Mouse (Mus musculus): ENCODE results near the gene Smoc1. TPM values are rescaled to one million over a fixed set of nuclear protein-coding genes. Genes with fewer than 3 reads are reported as not detected.

Smoc1 gene
- polyA plus RNA-seq, 1 experiment from 2014 or later: 15.5 TPM

- no peaks in the 10 kb centered on the region for H3K4me1 ChIP-seq (ENCODE audit: control insufficient read depth, insufficient read depth, low read length)
- no peaks in the 10 kb centered on the region for H3K9me3 ChIP-seq (replicated peaks; ENCODE audit: control insufficient read depth, low read length)
- H3K36me3 ChIP-seq (replicated peaks; ENCODE audit: control insufficient read depth, insufficient read depth, low read depth, low read length): no peaks in the 10 kb centered on the region
- no peak overlapping the region for H3K4me2 ChIP-seq (ENCODE audit: low read depth, low read length)
- H3K4me3 ChIP-seq (ENCODE audit: low read depth, low read length): no peak overlapping the region
- H3K9ac ChIP-seq (replicated peaks; ENCODE audit: low read length): no peak overlapping the region
- H3K27ac ChIP-seq (replicated peaks; ENCODE audit: low read depth, low read length): no peak overlapping the region
- DNase-seq (ENCODE audit: low spot score): no peak
- no peaks in the 10 kb centered on the region for H3K27me3 ChIP-seq (ENCODE audit: control insufficient read depth, insufficient read depth, low read length)
- ATAC-seq (replicated peaks; ENCODE audit: insufficient number of reproducible peaks, low FRiP score, low TSS enrichment, low read depth): no peak
- WGBS: 89% methylated on average over 5 of the region's 5 CpGs
These were observed 102.1 kb downstream of the Smoc1 start for GRCm38 (mm10) chr12:81128693-81129092.

DNA sequence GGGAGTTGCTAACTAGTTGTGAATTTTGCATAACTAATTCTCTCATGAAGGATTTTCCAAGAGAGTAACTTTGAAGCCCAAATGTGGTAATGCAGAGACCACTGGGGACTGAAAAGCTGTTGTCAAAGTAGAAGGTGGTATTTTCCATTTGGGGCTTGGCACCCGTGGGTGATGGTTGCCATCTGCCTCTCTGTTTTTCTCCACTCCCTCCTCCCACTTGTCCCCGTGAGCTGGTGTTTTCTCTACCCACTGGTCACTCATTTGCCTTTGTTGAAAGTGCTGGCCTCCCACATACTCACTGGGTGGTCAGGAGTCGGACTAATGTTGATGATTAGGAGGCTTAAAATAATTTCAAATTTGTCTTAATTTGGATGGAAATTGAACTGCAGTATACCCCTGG, 104.1 kb downstream of the Smoc1 start:
- no peak overlapping the region for H3K27ac ChIP-seq (replicated peaks; ENCODE audit: low read depth, low read length)
- ATAC-seq (replicated peaks; ENCODE audit: insufficient number of reproducible peaks, low FRiP score, low TSS enrichment, low read depth) (no peak), DNase-seq (ENCODE audit: low spot score) (no peak)
- H3K36me3 ChIP-seq (replicated peaks; ENCODE audit: control insufficient read depth, insufficient read depth, low read depth, low read length): no peaks in the 10 kb centered on the region
- H3K4me1 ChIP-seq (ENCODE audit: control insufficient read depth, insufficient read depth, low read length): no peaks in the 10 kb centered on the region
- H3K9me3 ChIP-seq (replicated peaks; ENCODE audit: control insufficient read depth, low read length): no peaks in the 10 kb centered on the region
- no peak overlapping the region for H3K9ac ChIP-seq (replicated peaks; ENCODE audit: low read length)
- H3K27me3 ChIP-seq (ENCODE audit: control insufficient read depth, insufficient read depth, low read length): no peaks in the 10 kb centered on the region
- whole genome bisulfite sequencing: 47% methylated on average over 3 of the region's 3 CpGs
- no peak overlapping the region for H3K4me2 ChIP-seq (ENCODE audit: low read depth, low read length)
- no peak overlapping the region for H3K4me3 ChIP-seq (ENCODE audit: low read depth, low read length)

DNA sequence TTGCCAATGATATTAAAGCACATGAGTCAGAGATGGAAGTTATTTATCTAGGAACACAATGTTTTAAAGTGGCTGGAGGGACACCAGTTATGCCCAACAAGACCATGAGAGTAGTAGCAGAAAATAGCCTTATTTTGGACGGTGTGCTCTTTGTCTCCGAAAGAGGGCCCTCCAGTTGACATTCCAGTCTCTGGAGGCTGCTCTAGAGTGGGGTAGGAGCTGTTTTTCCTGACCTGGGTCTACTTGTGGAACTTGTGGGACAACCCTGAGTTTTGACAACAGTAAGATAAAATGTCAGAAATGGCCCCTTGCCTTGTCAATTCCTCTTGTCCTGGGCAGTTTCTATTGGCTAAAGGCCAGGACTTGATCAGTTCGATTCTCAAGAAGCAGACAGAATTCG, 104.5 kb downstream of the Smoc1 start:
- no peak for ATAC-seq (replicated peaks; ENCODE audit: insufficient number of reproducible peaks, low FRiP score, low TSS enrichment, low read depth)
- no peak overlapping the region for H3K27ac ChIP-seq (replicated peaks; ENCODE audit: low read depth, low read length)
- no peaks in the 10 kb centered on the region for H3K4me1 ChIP-seq (ENCODE audit: control insufficient read depth, insufficient read depth, low read length)
- H3K4me3 ChIP-seq (ENCODE audit: low read depth, low read length): no peak overlapping the region
- H3K27me3 ChIP-seq (ENCODE audit: control insufficient read depth, insufficient read depth, low read length): no peaks in the 10 kb centered on the region
- H3K9me3 ChIP-seq (replicated peaks; ENCODE audit: control insufficient read depth, low read length): no peaks in the 10 kb centered on the region
- 78% methylated on average over 4 of the region's 4 CpGs for WGBS
- H3K9ac ChIP-seq (replicated peaks; ENCODE audit: low read length): no peak overlapping the region
- H3K4me2 ChIP-seq (ENCODE audit: low read depth, low read length): no peak overlapping the region
- DNase-seq (ENCODE audit: low spot score): no peak
- no peaks in the 10 kb centered on the region for H3K36me3 ChIP-seq (replicated peaks; ENCODE audit: control insufficient read depth, insufficient read depth, low read depth, low read length)

GRCm38 (mm10) chr12:81133055-81133665, 106.6 kb downstream of the Smoc1 start:
- H3K9ac ChIP-seq (replicated peaks; ENCODE audit: low read length): no peak overlapping the region
- DNase-seq (ENCODE audit: low spot score): no peak
- no peaks in the 10 kb centered on the region for H3K9me3 ChIP-seq (replicated peaks; ENCODE audit: control insufficient read depth, low read length)
- whole genome bisulfite sequencing: 31% methylated on average over 4 of the region's 4 CpGs
- H3K4me2 ChIP-seq (ENCODE audit: low read depth, low read length): no peak overlapping the region
- H3K27ac ChIP-seq (replicated peaks; ENCODE audit: low read depth, low read length): no peak overlapping the region
- H3K27me3 ChIP-seq (ENCODE audit: control insufficient read depth, insufficient read depth, low read length): no peaks in the 10 kb centered on the region
- no peaks in the 10 kb centered on the region for H3K36me3 ChIP-seq (replicated peaks; ENCODE audit: control insufficient read depth, insufficient read depth, low read depth, low read length)
- ATAC-seq (replicated peaks; ENCODE audit: insufficient number of reproducible peaks, low FRiP score, low TSS enrichment, low read depth): no peak
- no peak overlapping the region for H3K4me3 ChIP-seq (ENCODE audit: low read depth, low read length)
- no peaks in the 10 kb centered on the region for H3K4me1 ChIP-seq (ENCODE audit: control insufficient read depth, insufficient read depth, low read length)

- ATAC-seq (replicated peaks; ENCODE audit: insufficient number of reproducible peaks, low FRiP score, low TSS enrichment, low read depth) (no peak), DNase-seq (ENCODE audit: low spot score) (no peak)
- no peaks in the 10 kb centered on the region for H3K9me3 ChIP-seq (replicated peaks; ENCODE audit: control insufficient read depth, low read length)
- no peak overlapping the region for H3K4me3 ChIP-seq (ENCODE audit: low read depth, low read length)
- no peaks in the 10 kb centered on the region for H3K36me3 ChIP-seq (replicated peaks; ENCODE audit: control insufficient read depth, insufficient read depth, low read depth, low read length)
- H3K4me1 ChIP-seq (ENCODE audit: control insufficient read depth, insufficient read depth, low read length): peaks cover 5% of the 10 kb centered on the region; the same call in 1 of the 2 replicates
- no peaks in the 10 kb centered on the region for H3K27me3 ChIP-seq (ENCODE audit: control insufficient read depth, insufficient read depth, low read length)
- H3K9ac ChIP-seq (replicated peaks; ENCODE audit: low read length): no peak overlapping the region
- no peak overlapping the region for H3K4me2 ChIP-seq (ENCODE audit: low read depth, low read length)
- no peak overlapping the region for H3K27ac ChIP-seq (replicated peaks; ENCODE audit: low read depth, low read length)
- WGBS: 87% methylated on average over 6 of the region's 6 CpGs
These were observed 111.6 kb downstream of the Smoc1 start for GRCm38 (mm10) chr12:81138217-81138616.

DNA sequence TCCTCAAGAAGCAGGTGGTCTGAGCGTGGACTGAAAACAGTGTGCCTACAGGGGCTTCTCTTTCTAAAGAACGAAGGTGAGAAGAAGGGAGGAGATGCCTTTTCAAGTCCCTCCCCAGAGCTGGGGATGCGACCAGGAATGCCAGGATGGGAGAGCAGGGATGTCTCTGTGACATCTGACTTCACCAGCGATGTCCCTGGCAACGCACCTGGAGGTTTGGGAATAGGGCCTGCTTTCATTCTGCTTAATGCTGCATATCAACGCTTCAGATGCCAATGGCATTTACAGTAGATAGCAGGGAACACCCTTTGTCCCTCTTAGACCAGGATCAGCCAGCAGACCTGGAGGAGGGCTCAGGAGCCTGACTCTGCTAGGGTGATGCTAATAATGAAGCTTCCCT, 112.9 kb downstream of the Smoc1 start:
- no peaks in the 10 kb centered on the region for H3K27me3 ChIP-seq (ENCODE audit: control insufficient read depth, insufficient read depth, low read length)
- no peak for DNase-seq (ENCODE audit: low spot score)
- peaks cover 5% of the 10 kb centered on the region; the same call in 1 of the 2 replicates for H3K4me1 ChIP-seq (ENCODE audit: control insufficient read depth, insufficient read depth, low read length)
- no peak overlapping the region for H3K9ac ChIP-seq (replicated peaks; ENCODE audit: low read length)
- no peak overlapping the region for H3K4me2 ChIP-seq (ENCODE audit: low read depth, low read length)
- no peaks in the 10 kb centered on the region for H3K36me3 ChIP-seq (replicated peaks; ENCODE audit: control insufficient read depth, insufficient read depth, low read depth, low read length)
- ATAC-seq (replicated peaks; ENCODE audit: insufficient number of reproducible peaks, low FRiP score, low TSS enrichment, low read depth): no peak
- no peak overlapping the region for H3K4me3 ChIP-seq (ENCODE audit: low read depth, low read length)
- H3K27ac ChIP-seq (replicated peaks; ENCODE audit: low read depth, low read length): no peak overlapping the region
- 85% methylated on average over 6 of the region's 6 CpGs for WGBS
- H3K9me3 ChIP-seq (replicated peaks; ENCODE audit: control insufficient read depth, low read length): no peaks in the 10 kb centered on the region

DNA sequence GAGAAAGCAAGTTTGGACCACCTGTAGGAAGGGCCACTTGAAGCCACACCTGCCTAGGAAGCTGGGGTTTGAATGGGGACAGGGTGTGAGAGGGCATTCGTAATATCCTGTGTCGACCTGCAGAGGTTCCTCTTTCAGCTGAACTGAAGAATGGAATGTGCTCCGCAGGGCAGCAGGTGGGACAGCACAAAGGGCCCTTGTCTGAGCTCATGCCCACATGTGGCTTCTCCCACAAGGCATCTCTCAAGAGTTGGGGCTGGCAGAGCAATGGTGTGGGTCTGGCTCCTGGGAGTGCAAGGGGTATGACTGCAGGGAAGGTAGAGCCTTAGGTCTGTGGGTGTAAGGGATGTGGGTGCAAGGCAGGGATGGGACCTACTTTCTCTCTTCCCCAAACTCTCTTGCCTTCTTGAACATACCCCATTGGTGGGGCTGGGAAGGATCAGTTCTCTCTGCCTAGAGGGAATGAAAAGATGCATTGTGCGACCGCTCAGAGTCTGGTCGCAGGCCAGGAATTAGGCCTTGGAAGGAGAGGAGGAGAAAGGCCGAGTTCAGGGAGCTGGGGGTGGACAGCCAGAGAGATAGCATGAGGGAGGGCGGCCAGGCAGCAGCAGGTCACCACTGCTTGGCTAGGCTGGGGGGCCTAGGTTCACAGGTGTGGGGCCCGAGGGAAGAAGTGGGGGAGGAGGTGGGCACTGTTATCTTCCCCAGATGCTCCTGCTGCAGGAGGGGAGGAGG, 114.2 kb downstream of the Smoc1 start:
- Histone ChIP-seq H3K36me3 (replicated peaks; ENCODE audit: control insufficient read depth, insufficient read depth, low read depth, low read length) (no peaks in the 10 kb centered on the region), H3K4me3 (ENCODE audit: low read depth, low read length) (no peak overlapping the region), H3K9me3 (replicated peaks; ENCODE audit: control insufficient read depth, low read length) (no peaks in the 10 kb centered on the region), H3K4me2 (ENCODE audit: low read depth, low read length) (no peak overlapping the region), H3K27ac (replicated peaks; ENCODE audit: low read depth, low read length) (peak overlapping the region; percentile 59; the same call in 1 of the 2 replicates), H3K4me1 (ENCODE audit: control insufficient read depth, insufficient read depth, low read length) (peaks cover 5% of the 10 kb centered on the region; the same call in 1 of the 2 replicates), H3K27me3 (ENCODE audit: control insufficient read depth, insufficient read depth, low read length) (no peaks in the 10 kb centered on the region), H3K9ac (replicated peaks; ENCODE audit: low read length) (peak overlapping the region; percentile 9; the same call in 1 of the 2 replicates)
- DNase-seq (ENCODE audit: low spot score) (peak; percentile 30), ATAC-seq (replicated peaks; ENCODE audit: insufficient number of reproducible peaks, low FRiP score, low TSS enrichment, low read depth) (no peak)
- 22% methylated on average over 9 of the region's 9 CpGs for WGBS

- H3K4me1 ChIP-seq (ENCODE audit: control insufficient read depth, insufficient read depth, low read length): peaks cover 5% of the 10 kb centered on the region; the same call in 1 of the 2 replicates
- no peaks in the 10 kb centered on the region for H3K27me3 ChIP-seq (ENCODE audit: control insufficient read depth, insufficient read depth, low read length)
- H3K4me3 ChIP-seq (ENCODE audit: low read depth, low read length): no peak overlapping the region
- no peak overlapping the region for H3K4me2 ChIP-seq (ENCODE audit: low read depth, low read length)
- DNase-seq (ENCODE audit: low spot score) (peak; percentile 37), ATAC-seq (replicated peaks; ENCODE audit: insufficient number of reproducible peaks, low FRiP score, low TSS enrichment, low read depth) (peak; percentile 57; the same call in 1 of the 2 replicates)
- H3K27ac ChIP-seq (replicated peaks; ENCODE audit: low read depth, low read length): peak overlapping the region; percentile 59; the same call in 1 of the 2 replicates
- no peaks in the 10 kb centered on the region for H3K36me3 ChIP-seq (replicated peaks; ENCODE audit: control insufficient read depth, insufficient read depth, low read depth, low read length)
- WGBS: 20% methylated on average over 7 of the region's 7 CpGs
- no peaks in the 10 kb centered on the region for H3K9me3 ChIP-seq (replicated peaks; ENCODE audit: control insufficient read depth, low read length)
- peak overlapping the region; percentile 9; the same call in 1 of the 2 replicates for H3K9ac ChIP-seq (replicated peaks; ENCODE audit: low read length)
These were observed 114.7 kb downstream of the Smoc1 start for GRCm38 (mm10) chr12:81141329-81141711.
